Mouse (Mus musculus) ES-CJ7 (cell line): ENCODE measurements around the gene Farp1.
A peak's percentile ranks its signal among the peaks of the same experiment; 100 is the strongest.

Source experiments
- DNase-seq: peaks from one replicate; pipeline ENCODE4 v3.0.0; 2011; ENCODE audit warnings: low read depth, low spot score

Gene Farp1

GRCm38 (mm10) chr14:121310325-121311080, 275.5 kb downstream of the Farp1 start:
- no peak for DNase-seq

GRCm38 (mm10) chr14:121311083-121311482, 276.1 kb downstream of the Farp1 start:
- no peak for DNase-seq

- no peak for DNase-seq
Observed at GRCm38 (mm10) chr14:121313283-121313682, 278.3 kb downstream of the Farp1 start.

GRCm38 (mm10) chr14:121314934-121315333, 279.9 kb downstream of the Farp1 start:
- no peak for DNase-seq

GRCm38 (mm10) chr14:121316136-121316535, 281.1 kb downstream of the Farp1 start:
- DNase-seq: peak; percentile 46

GRCm38 (mm10) chr14:121316631-121317311, 281.8 kb downstream of the Farp1 start:
- no peak for DNase-seq

- no peak for DNase-seq
Observed at GRCm38 (mm10) chr14:121317312-121317671, 282.3 kb downstream of the Farp1 start.

GRCm38 (mm10) chr14:121318382-121318781, 283.4 kb downstream of the Farp1 start:
- no peak for DNase-seq

- DNase-seq: no peak
Observed at GRCm38 (mm10) chr14:121322150-121322549, 287.1 kb downstream of the Farp1 start.

- no peak for DNase-seq
Observed at GRCm38 (mm10) chr14:121322641-121323040, 287.6 kb downstream of the Farp1 start.

- no peak for DNase-seq
Observed at GRCm38 (mm10) chr14:121324521-121325330, 289.7 kb downstream of the Farp1 start.

GRCm38 (mm10) chr14:121326432-121326831, 291.4 kb downstream of the Farp1 start:
- no peak for DNase-seq

- DNase-seq: no peak
Observed at GRCm38 (mm10) chr14:121328878-121329277, 293.9 kb downstream of the Farp1 start.

- DNase-seq: peak; percentile 67
Observed at GRCm38 (mm10) chr14:121329401-121330089, 294.5 kb downstream of the Farp1 start.

- no peak for DNase-seq
Observed at GRCm38 (mm10) chr14:121330090-121330408, 295.0 kb downstream of the Farp1 start.
